Mouse (Mus musculus) lung, postnatal 0 days (tissue): ENCODE measurements around the gene Rptor.

ENCODE experiments used
- CTCF ChIP-seq: IDR thresholded peaks from 2 replicates; pipeline ENCODE4 v1.5.1; 2016; ENCODE audit warnings: antibody characterized with exemption, mild to moderate bottlenecking
- EP300 ChIP-seq: IDR thresholded peaks from 2 replicates; pipeline ENCODE4 v1.6.1; 2016; ENCODE audit warnings: antibody characterized with exemption, mild to moderate bottlenecking, control low read depth

DNA sequence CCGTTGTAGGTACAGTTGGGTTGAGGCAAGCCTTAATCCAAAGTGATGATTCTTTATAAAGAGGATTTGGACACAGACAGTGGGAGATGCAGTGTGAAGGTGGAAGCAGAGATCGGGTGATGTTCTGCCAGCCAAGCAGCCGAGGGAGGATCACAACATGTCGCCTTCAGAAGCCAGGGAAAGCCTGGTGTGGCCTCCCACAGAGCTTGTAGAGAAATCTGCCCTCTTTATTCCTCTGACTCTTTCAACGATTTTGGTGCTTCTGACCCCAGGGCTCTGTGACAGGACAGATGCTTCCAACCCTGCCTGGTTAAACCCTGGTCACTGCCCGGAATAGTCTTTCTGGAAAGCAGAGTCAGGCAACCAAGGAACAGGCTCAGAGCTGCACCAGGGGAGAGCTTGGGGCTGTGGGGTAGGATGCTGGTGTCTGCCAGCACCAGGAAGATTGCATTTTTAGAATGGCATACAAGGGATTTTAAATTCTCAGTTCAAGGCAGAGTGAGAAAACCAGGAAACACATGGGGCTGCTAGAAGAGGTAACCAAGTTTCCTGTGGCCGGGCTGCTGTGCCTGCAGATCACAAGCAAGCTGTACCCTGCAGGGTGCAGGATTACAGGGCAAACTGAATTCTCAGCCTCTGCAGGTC, 304.4 kb downstream of the Rptor start:
- TF ChIP-seq CTCF (no peak), EP300 (no peak)
